Mouse (Mus musculus) intestine, embryonic 16.5 days (tissue): Measurements from ENCODE around the gene Olfr430. TPM values are rescaled to one million over a fixed set of nuclear protein-coding genes. Genes with fewer than 3 reads are reported as not detected.

Source experiments
- polyA plus RNA-seq: library from polyadenylated mRNA; unstranded; fragments of >200 nt; fragmentation: Nextera tagmentation; extraction: Ambion mirVana; gene quantifications from 2 replicates; pipeline ENCODE4 v1.2.1, GENCODE M21; 2015

The Olfr430 gene
- polyA plus RNA-seq, 1 experiment from 2014 or later: not detected

Other genes with a start within 250 kb of the Olfr430 start
- gene Ifi211, start 153.6 kb upstream of the Olfr430 start, polyA plus RNA-seq: 0.72 and 0.97 TPM in 2 replicates
- gene Mndal, start 124.1 kb upstream of the Olfr430 start, polyA plus RNA-seq: 3.2 and 3.3 TPM in 2 replicates
- gene Ifi203, start 123.9 kb upstream of the Olfr430 start, polyA plus RNA-seq: 1.4 and 2.2 TPM in 2 replicates
- not detected in 2 replicates for gene Ifi202b, start 83.9 kb upstream of the Olfr430 start, polyA plus RNA-seq
- gene Ifi205, start 34.8 kb upstream of the Olfr430 start, polyA plus RNA-seq: 1.6 and 1.7 TPM in 2 replicates
- gene Olfr433, start 25.9 kb upstream of the Olfr430 start, polyA plus RNA-seq: 0.05 TPM in 1 of 2 replicates, not detected in the other
- not detected in 2 replicates for gene Olfr432, start 17.4 kb upstream of the Olfr430 start, polyA plus RNA-seq
- not detected in 2 replicates for gene Olfr429, start 17.7 kb downstream of the Olfr430 start, polyA plus RNA-seq
- gene Olfr427, start 30.3 kb downstream of the Olfr430 start, polyA plus RNA-seq: not detected in 2 replicates
- not detected in 2 replicates for gene Olfr231, start 54.6 kb downstream of the Olfr430 start, polyA plus RNA-seq
- gene Olfr424, start 64.9 kb downstream of the Olfr430 start, polyA plus RNA-seq: not detected in 2 replicates
- not detected in 2 replicates for gene Olfr420, start 89.0 kb downstream of the Olfr430 start, polyA plus RNA-seq
- 0.54 and 0.65 TPM in 2 replicates for gene Spta1, start 106.2 kb downstream of the Olfr430 start, polyA plus RNA-seq
- gene Olfr419, start 185.5 kb downstream of the Olfr430 start, polyA plus RNA-seq: not detected in 2 replicates